Comparison of ENCODE assay signal across 9 mouse cellular contexts in the genomic region with DNA sequence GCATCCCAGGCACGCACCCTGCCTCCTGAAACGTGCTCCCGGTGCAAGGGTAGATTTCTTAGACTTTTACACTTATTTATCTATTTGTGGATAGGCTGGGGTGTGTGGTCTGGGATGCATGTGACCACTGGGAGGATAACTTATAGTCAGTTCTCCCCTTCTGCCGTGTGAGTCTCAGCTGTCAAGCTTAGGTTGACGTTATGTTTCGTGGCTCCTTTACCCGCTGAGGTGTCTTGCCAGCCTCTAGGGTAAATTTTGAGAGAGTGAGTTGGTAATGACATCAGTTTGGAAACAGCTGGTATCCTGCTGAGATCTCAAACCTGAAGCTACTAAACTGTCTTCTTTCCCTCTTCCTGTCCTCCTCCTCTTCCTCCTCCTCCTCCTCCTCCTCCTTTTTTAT. TPM values are rescaled to one million over a fixed set of nuclear protein-coding genes. Genes with fewer than 3 reads are reported as not detected.
DNase-seq lines count a peak whose midpoint lies in the region; ATAC-seq and TF ChIP-seq lines count a peak whose summit lies in the region.
"Had no signal": no experiment of that assay in that cellular context is flagged by ENCODE, and none has a peak within 500 bp of the region (broad histone marks: within the 10 kb centered on the region; RNA-seq: fewer than 3 reads in every experiment).

No protein-coding gene starts in this region.

- intact Hi-C loops in heart, postnatal 36 days (cut with DNase I), result no loop called here

- H3K27ac ChIP-seq in heart, embryonic 14.5 days (replicated peaks in 1 of 2; ENCODE audit: control insufficient read depth in 1 of 2, insufficient read depth in 1 of 2, low read depth in 2 of 2, low read length in 2 of 2), result peak overlapping the region; percentile 33 to 65; a peak in 2 of 4 replicates
- peak overlapping the region; percentile 64 for H3K27ac ChIP-seq in ES-Bruce4 (ENCODE audit: insufficient read depth, low read length)
- H3K27ac ChIP-seq in forebrain, postnatal 0 days (ENCODE audit: low read depth, low read length), result peak overlapping the region; percentile 41; the same call in 1 of the 2 replicates

- peak overlapping the region; percentile 68 for H3K4me2 ChIP-seq in heart, embryonic 14.5 days (ENCODE audit: low read length)
- H3K4me2 ChIP-seq in forebrain, postnatal 0 days (ENCODE audit: low read depth), result peak overlapping the region; percentile 47

- no peak for TF ChIP-seq CTCF in ES-Bruce4 (IDR thresholded peaks at IDR 0.05; ENCODE audit: low read depth, low read length)
- TF ChIP-seq CTCF in forebrain, postnatal 0 days (IDR thresholded peaks at IDR 0.05; ENCODE audit: low read depth), result no peak

- peak overlapping the region; percentile 74 for H3K9ac ChIP-seq in heart, embryonic 14.5 days (ENCODE audit: low read length)
- peak overlapping the region; percentile 39 for H3K9ac ChIP-seq in ES-Bruce4 (ENCODE audit: low read depth, poor library complexity, severe bottlenecking)
- H3K9ac ChIP-seq in forebrain, postnatal 0 days, result peak overlapping the region; percentile 22; the same call in 1 of the 2 replicates

- ATAC-seq in heart, embryonic 14.5 days (ENCODE audit: insufficient number of reproducible peaks, insufficient read depth, low FRiP score, low read depth), result no peak
- ATAC-seq in forebrain, postnatal 0 days, result no peak
- peak; percentile 56 for ATAC-seq in megakaryocyte progenitor cell, adult 5-6 weeks (replicated peaks; ENCODE audit: poor library complexity)
- ATAC-seq: Patski had no signal

- peak overlapping the region; percentile 31 to 41 for H3K4me3 ChIP-seq in heart, embryonic 14.5 days (ENCODE audit: control insufficient read depth in 1 of 2, insufficient read depth in 1 of 2, low read depth in 1 of 2, low read length in 2 of 2)
- peak overlapping the region; percentile 44 for H3K4me3 ChIP-seq in ES-Bruce4 (ENCODE audit: low read depth, low read length)
- H3K4me3 ChIP-seq in forebrain, postnatal 0 days (ENCODE audit: low read depth, low read length), result peak overlapping the region; percentile 31

- no peak for TF ChIP-seq POLR2A in ES-Bruce4 (IDR thresholded peaks at IDR 0.05; ENCODE audit: insufficient read depth, low read length)

- H3K27me3 ChIP-seq in heart, embryonic 14.5 days (ENCODE audit: control insufficient read depth, insufficient read depth, low read length), result no peaks in the 10 kb centered on the region
- H3K27me3 ChIP-seq in ES-Bruce4 (ENCODE audit: control insufficient read depth, insufficient read depth, low read length, poor library complexity, severe bottlenecking), result no peaks in the 10 kb centered on the region
- no peaks in the 10 kb centered on the region for H3K27me3 ChIP-seq in forebrain, postnatal 0 days (ENCODE audit: insufficient read depth, low read length)
- H3K27me3 ChIP-seq: Patski had no signal

- 15% methylated on average over 7 of the region's 7 CpGs for WGBS in heart, embryonic 14.5 days
- 29% methylated on average over 7 of the region's 7 CpGs for WGBS in forebrain, postnatal 0 days

- H3K9me3 ChIP-seq in heart, embryonic 14.5 days (ENCODE audit: control insufficient read depth, low read length), result no peaks in the 10 kb centered on the region
- no peaks in the 10 kb centered on the region for H3K9me3 ChIP-seq in ES-Bruce4 (replicated peaks; ENCODE audit: control insufficient read depth, insufficient read depth, low read length, poor library complexity, severe bottlenecking)
- H3K9me3 ChIP-seq in forebrain, postnatal 0 days (ENCODE audit: low read length), result no peaks in the 10 kb centered on the region

- peaks cover 13 to 23% of the 10 kb centered on the region in 2 experiments for H3K4me1 ChIP-seq in heart, embryonic 14.5 days (ENCODE audit: control insufficient read depth in 2 of 2, insufficient read depth in 2 of 2, low read length in 2 of 2)
- H3K4me1 ChIP-seq in ES-Bruce4 (ENCODE audit: control insufficient read depth, insufficient read depth, low read length), result peaks cover 3% of the 10 kb centered on the region
- peaks cover 4% of the 10 kb centered on the region; the same call in 1 of the 2 replicates for H3K4me1 ChIP-seq in forebrain, postnatal 0 days (ENCODE audit: insufficient read depth)

- H3K36me3 ChIP-seq in heart, embryonic 14.5 days (ENCODE audit: control insufficient read depth, insufficient read depth, low read length), result no peaks in the 10 kb centered on the region
- H3K36me3 ChIP-seq in ES-Bruce4 (ENCODE audit: control insufficient read depth, insufficient read depth, low read length, poor library complexity, severe bottlenecking), result no peaks in the 10 kb centered on the region
- H3K36me3 ChIP-seq in forebrain, postnatal 0 days (ENCODE audit: insufficient read depth), result no peaks in the 10 kb centered on the region

- no peak for DNase-seq in heart, postnatal 36 days
- no peak for DNase-seq in forebrain, postnatal 0 days
- no peak for DNase-seq in ovary, postnatal 36 days (ENCODE audit: low spot score)
- no peak for DNase-seq in left cerebral cortex, adult 18-20 months (ENCODE audit: low spot score in 2 of 2)
- no peak for DNase-seq in frontal cortex, adult 2 months (ENCODE audit: extremely low spot score in 1 of 2, low spot score in 1 of 2)

- no peak for TF ChIP-seq EP300 in ES-Bruce4 (IDR thresholded peaks at IDR 0.05; ENCODE audit: insufficient read depth, low read depth, low read length)

RNA-seq across cellular contexts. Expression of a gene that starts 3.6 kb away (rescaled TPM):
- polyA plus RNA-seq in heart, embryonic 14.5 days (2014; fragmentation: Nextera tagmentation; extraction: Ambion mirVana), result 1.6 and 3.0 TPM in 2 replicates
- total RNA-seq in heart, postnatal 36 days (2021), result 1 to 10 TPM in 1 of 2 experiments, under 1 TPM in 1; 0.17 to 2.8 TPM
- polyA plus RNA-seq in ES-Bruce4 (2011; ENCODE audit: insufficient read depth, insufficient read length, low read depth, missing spikeins), result 0.49 TPM in 1 of 2 replicates, not detected in the other
- total RNA-seq in forebrain, postnatal 0 days (2014; rRNA removed), result 0.43 TPM in 1 of 2 replicates, not detected in the other
- polyA plus RNA-seq in forebrain, postnatal 0 days (2015; fragmentation: Nextera tagmentation; extraction: Ambion mirVana), result 0.08 and 0.13 TPM in 2 replicates
- not detected in 2 replicates for total RNA-seq in megakaryocyte progenitor cell, adult 5-6 weeks (2015)
- total RNA-seq in megakaryocyte progenitor cell, adult 5-6 weeks (2017), result 0.34 TPM in 1 of 2 replicates, not detected in the other
- total RNA-seq in left cerebral cortex, adult 18-20 months (2021), result not detected
- polyA plus RNA-seq in frontal cortex, adult 2 months (2012; rRNA removed), result not detected in 2 replicates

RNA-seq across cellular contexts. Expression of a gene that starts 17.4 kb away (rescaled TPM):
- polyA plus RNA-seq in heart, embryonic 14.5 days (2014; fragmentation: Nextera tagmentation; extraction: Ambion mirVana), result 39.5 and 39.6 TPM in 2 replicates
- total RNA-seq in heart, postnatal 36 days (2021), result 10 to 100 TPM; 53.2 to 55.5 TPM
- 49.1 and 67.8 TPM in 2 replicates for polyA plus RNA-seq in ES-Bruce4 (2011; ENCODE audit: insufficient read depth, insufficient read length, low read depth, missing spikeins)
- 49.2 and 55.1 TPM in 2 replicates for total RNA-seq in forebrain, postnatal 0 days (2014; rRNA removed)
- polyA plus RNA-seq in forebrain, postnatal 0 days (2015; fragmentation: Nextera tagmentation; extraction: Ambion mirVana), result 38.8 and 53.5 TPM in 2 replicates
- total RNA-seq in megakaryocyte progenitor cell, adult 5-6 weeks (2015), result 65.3 and 65.9 TPM in 2 replicates
- total RNA-seq in megakaryocyte progenitor cell, adult 5-6 weeks (2017), result 83.8 and 105 TPM in 2 replicates
- 10 to 100 TPM; 78.4 to 88.6 TPM for total RNA-seq in left cerebral cortex, adult 18-20 months (2021)
- 70.5 and 85.4 TPM in 2 replicates for polyA plus RNA-seq in frontal cortex, adult 2 months (2012; rRNA removed)

RNA-seq across cellular contexts. Expression of a gene that starts 18.9 kb away (rescaled TPM):
- 154 and 178 TPM in 2 replicates for polyA plus RNA-seq in heart, embryonic 14.5 days (2014; fragmentation: Nextera tagmentation; extraction: Ambion mirVana)
- 100 to 1,000 TPM; 297 to 319 TPM for total RNA-seq in heart, postnatal 36 days (2021)
- polyA plus RNA-seq in ES-Bruce4 (2011; ENCODE audit: insufficient read depth, insufficient read length, low read depth, missing spikeins), result 138 and 154 TPM in 2 replicates
- total RNA-seq in forebrain, postnatal 0 days (2014; rRNA removed), result 171 and 202 TPM in 2 replicates
- 353 and 391 TPM in 2 replicates for polyA plus RNA-seq in forebrain, postnatal 0 days (2015; fragmentation: Nextera tagmentation; extraction: Ambion mirVana)
- 120 and 142 TPM in 2 replicates for total RNA-seq in megakaryocyte progenitor cell, adult 5-6 weeks (2015)
- total RNA-seq in megakaryocyte progenitor cell, adult 5-6 weeks (2017), result 105 and 109 TPM in 2 replicates
- 100 to 1,000 TPM; 263 to 283 TPM for total RNA-seq in left cerebral cortex, adult 18-20 months (2021)
- polyA plus RNA-seq in frontal cortex, adult 2 months (2012; rRNA removed), result 305 and 342 TPM in 2 replicates

RNA-seq across cellular contexts. Expression of a gene that starts 19.0 kb away (rescaled TPM):
- 23.7 and 35.0 TPM in 2 replicates for polyA plus RNA-seq in heart, embryonic 14.5 days (2014; fragmentation: Nextera tagmentation; extraction: Ambion mirVana)
- total RNA-seq in heart, postnatal 36 days (2021), result 10 to 100 TPM; 33.3 to 38.1 TPM
- 17.5 and 21.9 TPM in 2 replicates for polyA plus RNA-seq in ES-Bruce4 (2011; ENCODE audit: insufficient read depth, insufficient read length, low read depth, missing spikeins)
- total RNA-seq in forebrain, postnatal 0 days (2014; rRNA removed), result 56.6 and 59.5 TPM in 2 replicates
- 72.5 and 72.7 TPM in 2 replicates for polyA plus RNA-seq in forebrain, postnatal 0 days (2015; fragmentation: Nextera tagmentation; extraction: Ambion mirVana)
- 18.4 and 18.6 TPM in 2 replicates for total RNA-seq in megakaryocyte progenitor cell, adult 5-6 weeks (2015)
- total RNA-seq in megakaryocyte progenitor cell, adult 5-6 weeks (2017), result 8.6 and 11.9 TPM in 2 replicates
- total RNA-seq in left cerebral cortex, adult 18-20 months (2021), result 10 to 100 TPM; 73.6 to 75.6 TPM
- polyA plus RNA-seq in frontal cortex, adult 2 months (2012; rRNA removed), result 94.3 and 95.0 TPM in 2 replicates

RNA-seq across cellular contexts. Expression of a gene that starts 39.0 kb away (rescaled TPM):
- 453 and 486 TPM in 2 replicates for polyA plus RNA-seq in heart, embryonic 14.5 days (2014; fragmentation: Nextera tagmentation; extraction: Ambion mirVana)
- total RNA-seq in heart, postnatal 36 days (2021), result 100 to 1,000 TPM; 126 to 142 TPM
- 370 and 395 TPM in 2 replicates for polyA plus RNA-seq in ES-Bruce4 (2011; ENCODE audit: insufficient read depth, insufficient read length, low read depth, missing spikeins)
- 72.5 and 93.5 TPM in 2 replicates for total RNA-seq in forebrain, postnatal 0 days (2014; rRNA removed)
- polyA plus RNA-seq in forebrain, postnatal 0 days (2015; fragmentation: Nextera tagmentation; extraction: Ambion mirVana), result 379 and 481 TPM in 2 replicates
- total RNA-seq in megakaryocyte progenitor cell, adult 5-6 weeks (2015), result 499 and 504 TPM in 2 replicates
- 66.7 and 68.5 TPM in 2 replicates for total RNA-seq in megakaryocyte progenitor cell, adult 5-6 weeks (2017)
- 10 to 100 TPM; 83.5 to 84.2 TPM for total RNA-seq in left cerebral cortex, adult 18-20 months (2021)
- polyA plus RNA-seq in frontal cortex, adult 2 months (2012; rRNA removed), result 95.2 and 99.8 TPM in 2 replicates

Comparison
In these comparisons a context has a peak if more than half of its experiments do, and no peak if none do; other contexts are left out.
1. H3K9ac ChIP-seq: peak in every context shown above with its lines; median percentile 74 in heart, embryonic 14.5 days; 39 in ES-Bruce4; 22 in forebrain, postnatal 0 days.